Mouse (Mus musculus) stomach, postnatal 0 days (tissue): Measurements from ENCODE around the gene Hap1. TPM values are rescaled to one million over a fixed set of nuclear protein-coding genes. Genes with fewer than 3 reads are reported as not detected.

ENCODE experiments used
- ATAC-seq: fragments of 200-750 bp; cut with Nextera tagmentation; 2 replicates; pipeline ENCODE4 v1.8.0; 2017; ENCODE audit not compliant: low FRiP score, low TSS enrichment
- DNase-seq: peaks from one replicate; pipeline ENCODE4 v3.0.0-alpha.2; 2016; ENCODE audit warnings: low spot score
- H3K27ac ChIP-seq: fragments of 300-500 bp; sonication (generic); replicated peaks from 2 replicates; pipeline ENCODE4 v1.5.1; 2014; ENCODE audit warnings: mild to moderate bottlenecking, control low read depth
- H3K27me3 ChIP-seq: fragments of 300-500 bp; sonication (generic); 2 replicates; pipeline ENCODE4 v1.6.1; 2014; ENCODE audit warnings: low read length; ENCODE audit not compliant: control insufficient read depth, insufficient read depth
- H3K36me3 ChIP-seq: fragments of 300-500 bp; sonication (generic); 2 replicates; pipeline ENCODE4 v1.6.1; 2014; ENCODE audit warnings: low read length, mixed read lengths; ENCODE audit not compliant: control insufficient read depth, insufficient read depth
- H3K4me1 ChIP-seq: fragments of 300-500 bp; sonication (generic); replicated peaks from 2 replicates; pipeline ENCODE4 v1.6.1; 2014; ENCODE audit warnings: antibody characterized with exemption; ENCODE audit not compliant: control insufficient read depth, insufficient read depth
- H3K4me2 ChIP-seq: fragments of 300-500 bp; sonication (generic); replicated peaks from 2 replicates; pipeline ENCODE4 v1.6.1; 2014; ENCODE audit warnings: low read depth, mild to moderate bottlenecking, control low read depth, moderate library complexity
- H3K4me3 ChIP-seq: fragments of 300-500 bp; sonication (generic); 2 replicates; pipeline ENCODE4 v1.5.1; 2014; ENCODE audit warnings: low read depth, low read length, control low read depth
- H3K9ac ChIP-seq: fragments of 300-500 bp; sonication (generic); 2 replicates; pipeline ENCODE4 v1.6.1; 2014; ENCODE audit warnings: mild to moderate bottlenecking, low read length, control low read depth, mixed read lengths
- H3K9me3 ChIP-seq: fragments of 300-500 bp; sonication (generic); 2 replicates; pipeline ENCODE4 v1.6.1; 2016; ENCODE audit warnings: low read length; ENCODE audit not compliant: control insufficient read depth
- CTCF ChIP-seq: IDR thresholded peaks from 2 replicates; pipeline ENCODE4 v1.5.1; 2016; ENCODE audit warnings: antibody characterized with exemption, low read depth, mild to moderate bottlenecking, moderate library complexity
- EP300 ChIP-seq: optimal IDR thresholded peaks from 2 replicates; pipeline ENCODE3; 2016; ENCODE audit warnings: antibody characterized with exemption
- WGBS: fragments of 180-500 bp; shearing (Covaris S2); extraction: QIAGEN DNeasy Blood & Tissue Kit; methylation state at CpG from one replicate; pipeline ENCODE4 v1.1.7; 2014; 5-methylcytosine and 5-hydroxymethylcytosine counted together
- polyA plus RNA-seq: library from polyadenylated mRNA; unstranded; fragments of >200 nt; fragmentation: Nextera tagmentation; extraction: Ambion mirVana; gene quantifications from 2 replicates; pipeline ENCODE4 v1.2.1, GENCODE M21; 2015

Hap1 gene
- polyA plus RNA-seq, 1 experiment from 2014 or later, result 7.9 TPM

DNA sequence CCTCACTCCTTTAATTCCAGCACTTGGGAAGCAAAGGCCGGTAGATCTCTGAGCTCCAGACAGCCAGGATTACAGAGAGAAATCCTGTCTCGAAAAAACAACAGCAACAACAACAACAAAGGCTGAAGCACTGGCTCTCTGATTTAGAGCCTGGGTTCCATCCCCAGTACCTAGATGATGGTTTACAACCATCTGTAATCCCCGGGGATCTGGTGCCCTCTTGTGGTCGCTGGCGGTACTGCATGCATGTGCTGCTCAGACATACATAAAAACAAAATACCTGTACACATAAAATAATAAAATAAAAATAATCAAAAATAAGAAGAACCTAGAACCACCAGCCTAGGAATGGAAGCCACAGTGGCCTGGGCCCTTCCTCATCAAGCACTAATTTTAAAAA is 55.6 kb downstream of the Hap1 start:
- Histone ChIP-seq H3K9ac (no peak overlapping the region), H3K36me3 (no peaks in the 10 kb centered on the region), H3K9me3 (no peaks in the 10 kb centered on the region), H3K4me2 (no peak overlapping the region), H3K27me3 (no peaks in the 10 kb centered on the region), H3K4me3 (no peak overlapping the region), H3K27ac (no peak overlapping the region), H3K4me1 (0 out of 2 replicates have a peak, but pooled peaks cover 2% of the 10 kb centered on the region)
- peak; percentile 82 for DNase-seq
- 8% methylated on average over 5 of the region's 5 CpGs for WGBS
- TF ChIP-seq CTCF (peak; percentile 96), EP300 (no peak)
- ATAC-seq, result no peak

- Histone ChIP-seq H3K36me3 (no peaks in the 10 kb centered on the region), H3K4me1 (0 out of 2 replicates have a peak, but pooled peaks cover 2% of the 10 kb centered on the region), H3K4me3 (no peak overlapping the region), H3K4me2 (peak overlapping the region; percentile 27; the same call in 1 of the 2 replicates), H3K9me3 (no peaks in the 10 kb centered on the region), H3K27me3 (no peaks in the 10 kb centered on the region), H3K9ac (no peak overlapping the region), H3K27ac (no peak overlapping the region)
- TF ChIP-seq CTCF, result peak; percentile 93
- TF ChIP-seq EP300, result no peak
- DNase-seq (peak; percentile 86), ATAC-seq (peak; percentile 42; the same call in 1 of the 2 replicates)
- 19% methylated on average over 18 of the region's 18 CpGs for WGBS
These were observed 57.5 kb downstream of the Hap1 start for GRCm38 (mm10) chr11:100298274-100299036.

- H3K4me2 ChIP-seq, result peak overlapping the region; percentile 27; the same call in 1 of the 2 replicates
- no peaks in the 10 kb centered on the region for H3K9me3 ChIP-seq
- WGBS, result 29% methylated on average over 5 of the region's 5 CpGs
- TF ChIP-seq EP300 (no peak), CTCF (peak; percentile 74)
- DNase-seq (no peak), ATAC-seq (0 out of 2 replicates have a peak, but pooled peaks have one; percentile 1)
- no peak overlapping the region for H3K9ac ChIP-seq
- H3K27me3 ChIP-seq, result no peaks in the 10 kb centered on the region
- no peak overlapping the region for H3K27ac ChIP-seq
- H3K4me1 ChIP-seq, result 0 out of 2 replicates have a peak, but pooled peaks cover 2% of the 10 kb centered on the region
- no peaks in the 10 kb centered on the region for H3K36me3 ChIP-seq
- no peak overlapping the region for H3K4me3 ChIP-seq
These were observed 58.1 kb downstream of the Hap1 start for GRCm38 (mm10) chr11:100297801-100298200.

Other genes starting within 250 kb of the Hap1 start
- gene Krt13, start 234.6 kb downstream of the Hap1 start, polyA plus RNA-seq, result 2,802 and 3,195 TPM in 2 replicates
- gene Krt15, start 220.2 kb downstream of the Hap1 start, polyA plus RNA-seq, result 758 and 921 TPM in 2 replicates
- gene Krt19, start 207.5 kb downstream of the Hap1 start, polyA plus RNA-seq, result 1,512 and 1,618 TPM in 2 replicates
- 0.04 TPM in 1 of 2 replicates, not detected in the other for gene Krt9, start 162.9 kb downstream of the Hap1 start, polyA plus RNA-seq
- 279 and 287 TPM in 2 replicates for gene Krt14, start 148.6 kb downstream of the Hap1 start, polyA plus RNA-seq
- 2.1 and 4.0 TPM in 2 replicates for gene Krt16, start 107.2 kb downstream of the Hap1 start, polyA plus RNA-seq
- 46.4 and 63.4 TPM in 2 replicates for gene Krt17, start 95.1 kb downstream of the Hap1 start, polyA plus RNA-seq
- gene Krt42, start 86.3 kb downstream of the Hap1 start, polyA plus RNA-seq, result 0.10 and 0.12 TPM in 2 replicates
- 1,487 and 1,495 TPM in 2 replicates for gene Eif1, start 36.2 kb downstream of the Hap1 start, polyA plus RNA-seq
- gene Gast, start 21.7 kb downstream of the Hap1 start, polyA plus RNA-seq, result 52.0 and 84.7 TPM in 2 replicates
- 234 and 259 TPM in 2 replicates for gene Jup, start 41.6 kb upstream of the Hap1 start, polyA plus RNA-seq
- 40.6 and 43.2 TPM in 2 replicates for gene P3h4, start 58.7 kb upstream of the Hap1 start, polyA plus RNA-seq
- 59.5 and 62.1 TPM in 2 replicates for gene Fkbp10, start 59.6 kb upstream of the Hap1 start, polyA plus RNA-seq
- 69.6 and 70.7 TPM in 2 replicates for gene Nt5c3b, start 85.7 kb upstream of the Hap1 start, polyA plus RNA-seq
- 0.16 and 0.22 TPM in 2 replicates for gene Klhl10, start 85.8 kb upstream of the Hap1 start, polyA plus RNA-seq
- gene Klhl11, start 116.6 kb upstream of the Hap1 start, polyA plus RNA-seq, result 2.6 and 3.3 TPM in 2 replicates
- gene Acly, start 171.9 kb upstream of the Hap1 start, polyA plus RNA-seq, result 70.3 and 70.6 TPM in 2 replicates
- 0.17 and 0.33 TPM in 2 replicates for gene Ttc25, start 189.5 kb upstream of the Hap1 start, polyA plus RNA-seq
- gene Cnp, start 218.8 kb upstream of the Hap1 start, polyA plus RNA-seq, result 23.5 and 25.7 TPM in 2 replicates